Mouse (Mus musculus): Measurements from ENCODE around the gene Olfr883. TPM values are rescaled to one million over a fixed set of nuclear protein-coding genes. Genes with fewer than 3 reads are reported as not detected.

Olfr883 gene
- total RNA-seq (2022): not detected

- DNase-seq (ENCODE audit: low spot score in 2 of 2): no peak
Measured at GRCm38 (mm10) chr9:38025508-38025907, at the start of gene Olfr883. Gene Olfr883, plus strand, starts transcription at chr9:38025808.

- DNase-seq (ENCODE audit: low spot score in 2 of 2): no peak
Measured at GRCm38 (mm10) chr9:37991525-37991924, 34.1 kb upstream of the Olfr883 start, which contains the start of gene Olfr881. Gene Olfr881, plus strand, starts transcription at chr9:37991825.

- no peak for DNase-seq (ENCODE audit: low spot score in 2 of 2)
Measured at GRCm38 (mm10) chr9:37998581-37999204, 26.9 kb upstream of the Olfr883 start.

GRCm38 (mm10) chr9:38000021-38000420 is 25.6 kb upstream of the Olfr883 start:
- no peak for DNase-seq (ENCODE audit: low spot score in 2 of 2)

GRCm38 (mm10) chr9:38046255-38046654 is 20.6 kb downstream of the Olfr883 start, which contains the start of gene Olfr884:
Gene Olfr884, plus strand, starts transcription at chr9:38046555.
- DNase-seq (ENCODE audit: low spot score in 2 of 2): no peak

GRCm38 (mm10) chr9:38061022-38061421 is 35.4 kb downstream of the Olfr883 start, which contains the start of gene Olfr885:
Gene Olfr885, plus strand, starts transcription at chr9:38061322.
- no peak for DNase-seq (ENCODE audit: low spot score in 2 of 2)

Other genes starting within 250 kb of the Olfr883 start
- not detected for gene Olfr876, start 222.8 kb upstream of the Olfr883 start, total RNA-seq (2022)
- not detected for gene Olfr877, start 171.5 kb upstream of the Olfr883 start, total RNA-seq (2022)
- not detected for gene Olfr145, start 129.1 kb upstream of the Olfr883 start, total RNA-seq (2022)
- gene Olfr878, start 108.0 kb upstream of the Olfr883 start, total RNA-seq (2022): under 1 TPM in 1 of 4 experiments, not detected in 3; 0.45 TPM
- under 1 TPM in 1 of 4 experiments, not detected in 3; 0.09 TPM for gene Olfr881, start 34.0 kb upstream of the Olfr883 start, total RNA-seq (2022)
- gene Olfr884, start 20.7 kb downstream of the Olfr883 start, total RNA-seq (2022): not detected
- gene Olfr885, start 35.5 kb downstream of the Olfr883 start, total RNA-seq (2022): not detected
- not detected for gene Olfr887, start 58.3 kb downstream of the Olfr883 start, total RNA-seq (2022)
- not detected for gene Olfr888, start 82.3 kb downstream of the Olfr883 start, total RNA-seq (2022)
- not detected for gene Olfr889, start 89.4 kb downstream of the Olfr883 start, total RNA-seq (2022)
- gene Olfr890, start 116.7 kb downstream of the Olfr883 start, total RNA-seq (2022): not detected
- gene Olfr891, start 155.0 kb downstream of the Olfr883 start, total RNA-seq (2022): not detected
- gene Olfr893, start 182.6 kb downstream of the Olfr883 start, total RNA-seq (2022): not detected
- gene Olfr894, start 192.2 kb downstream of the Olfr883 start, total RNA-seq (2022): not detected
- not detected for gene Olfr143, start 227.0 kb downstream of the Olfr883 start, total RNA-seq (2022)
- not detected for gene Olfr895, start 242.0 kb downstream of the Olfr883 start, total RNA-seq (2022)